Mouse (Mus musculus): ENCODE results near the gene Ccer2.

Ccer2 gene

GRCm38 (mm10) chr7:28741709-28742438, 14.1 kb upstream of the Ccer2 start, which contains the start of the genes Mrps12 and Sars2:
Mrps12 (minus strand) TSS chr7:28741820.
Sars2 (plus strand) TSS chr7:28741992.
- DNase-seq (ENCODE audit: low read depth in 2 of 2, low spot score in 2 of 2) = peak; percentile 90 to 96

- no peak for DNase-seq (ENCODE audit: low read depth in 2 of 2, low spot score in 2 of 2)
These were observed 6.0 kb upstream of the Ccer2 start for GRCm38 (mm10) chr7:28749935-28750334.

GRCm38 (mm10) chr7:28758623-28759022, 2.6 kb downstream of the Ccer2 start:
- no peak for DNase-seq (ENCODE audit: low read depth in 2 of 2, low spot score in 2 of 2)

GRCm38 (mm10) chr7:28761907-28762306, 5.9 kb downstream of the Ccer2 start:
- no peak for DNase-seq (ENCODE audit: low read depth in 2 of 2, low spot score in 2 of 2)

GRCm38 (mm10) chr7:28765211-28765610, 9.2 kb downstream of the Ccer2 start:
- DNase-seq (ENCODE audit: low read depth in 2 of 2, low spot score in 2 of 2) = no peak

- peak; percentile 96 to 98 for DNase-seq (ENCODE audit: low read depth in 2 of 2, low spot score in 2 of 2)
These were observed 10.4 kb downstream of the Ccer2 start, which contains the start of gene Sirt2 for GRCm38 (mm10) chr7:28766173-28766879. Sirt2 (plus strand) TSS chr7:28766735.

- no peak for DNase-seq (ENCODE audit: low read depth in 2 of 2, low spot score in 2 of 2)
These were observed 10.9 kb downstream of the Ccer2 start for GRCm38 (mm10) chr7:28766910-28767309.

GRCm38 (mm10) chr7:28767462-28767965, 11.5 kb downstream of the Ccer2 start, which contains the start of gene Nfkbib:
Nfkbib (minus strand) TSS chr7:28767512.
- no peak for DNase-seq (ENCODE audit: low read depth in 2 of 2, low spot score in 2 of 2)

GRCm38 (mm10) chr7:28769414-28769958, 13.5 kb downstream of the Ccer2 start:
- no peak for DNase-seq (ENCODE audit: low read depth in 2 of 2, low spot score in 2 of 2)

- DNase-seq (ENCODE audit: low read depth in 2 of 2, low spot score in 2 of 2) = no peak
These were observed 14.3 kb downstream of the Ccer2 start for GRCm38 (mm10) chr7:28770309-28770708.

GRCm38 (mm10) chr7:28771867-28772266, 15.9 kb downstream of the Ccer2 start:
- DNase-seq (ENCODE audit: low read depth in 2 of 2, low spot score in 2 of 2) = no peak

- DNase-seq (ENCODE audit: low read depth in 2 of 2, low spot score in 2 of 2) = no peak
These were observed 17.2 kb downstream of the Ccer2 start for GRCm38 (mm10) chr7:28773163-28773562.

GRCm38 (mm10) chr7:28774164-28774563, 18.2 kb downstream of the Ccer2 start:
- DNase-seq (ENCODE audit: low read depth in 2 of 2, low spot score in 2 of 2) = no peak

- DNase-seq (ENCODE audit: low read depth in 2 of 2, low spot score in 2 of 2) = no peak
These were observed 19.2 kb downstream of the Ccer2 start for GRCm38 (mm10) chr7:28775129-28775528.

GRCm38 (mm10) chr7:28778825-28779224, 22.9 kb downstream of the Ccer2 start:
- DNase-seq (ENCODE audit: low read depth in 2 of 2, low spot score in 2 of 2) = no peak

GRCm38 (mm10) chr7:28780067-28780658, 24.2 kb downstream of the Ccer2 start:
- DNase-seq (ENCODE audit: low read depth in 2 of 2, low spot score in 2 of 2) = peak; percentile 85 to 91

GRCm38 (mm10) chr7:28780857-28781256, 24.9 kb downstream of the Ccer2 start:
- DNase-seq (ENCODE audit: low read depth in 2 of 2, low spot score in 2 of 2) = no peak

- DNase-seq (ENCODE audit: low read depth in 2 of 2, low spot score in 2 of 2) = peak; percentile 69 to 74
These were observed 25.3 kb downstream of the Ccer2 start for GRCm38 (mm10) chr7:28781261-28781663.

GRCm38 (mm10) chr7:28785161-28785560, 29.2 kb downstream of the Ccer2 start:
- DNase-seq (ENCODE audit: low read depth in 2 of 2, low spot score in 2 of 2) = no peak

GRCm38 (mm10) chr7:28787884-28788283, 31.9 kb downstream of the Ccer2 start:
- DNase-seq (ENCODE audit: low read depth in 2 of 2, low spot score in 2 of 2) = no peak
